Mouse (Mus musculus): ENCODE data around the gene Bsnd.

DNA sequence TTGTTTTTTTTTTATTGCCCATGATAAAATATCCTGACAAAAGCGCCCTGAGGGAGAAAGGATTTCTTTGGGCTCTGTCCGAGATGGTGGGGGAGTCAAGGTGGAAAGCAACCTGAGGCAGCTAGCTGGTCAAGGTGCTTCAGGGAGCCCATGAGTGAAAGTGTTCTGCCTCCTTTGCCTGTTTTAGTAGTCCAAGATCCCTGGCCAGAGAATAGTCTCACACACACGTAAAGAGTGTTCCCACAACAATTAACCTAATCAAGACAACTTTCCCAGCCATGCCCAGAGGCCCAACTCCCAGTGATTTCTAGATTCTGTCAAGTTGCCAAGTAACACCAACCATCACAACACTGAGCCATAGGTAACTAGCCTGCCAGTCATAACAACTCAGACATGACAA, 30.5 kb upstream of the Bsnd start:
- TF ChIP-seq POLR2A (IDR thresholded peaks at IDR 0.05; ENCODE audit: control insufficient read depth, low read depth, low read length) (no peak), CTCF (IDR thresholded peaks at IDR 0.05; ENCODE audit: control insufficient read depth, insufficient read depth, insufficient replicate concordance, low read depth, low read length) (no peak)

Data from testis, adult 2 months (tissue).